Mouse (Mus musculus) lung, embryonic 15.5 days (tissue): ENCODE measurements around the gene Mtrr. TPM values are rescaled to one million over a fixed set of nuclear protein-coding genes. Genes with fewer than 3 reads are reported as not detected.
"Not testable (repeated sequence)": the region's sequence is repeated elsewhere in the genome, so short reads cannot be mapped to it uniquely, and the experiment has no call there.

Experiments
- ATAC-seq: fragments of 200-750 bp; cut with Nextera tagmentation; 2 replicates; pipeline ENCODE4 v1.8.0; 2017; ENCODE audit warnings: moderate number of reproducible peaks, borderline replicate concordance; ENCODE audit not compliant: low FRiP score, low TSS enrichment; ENCODE audit errors: extremely low read depth
- H3K27ac ChIP-seq: fragments of 300-500 bp; sonication (generic); 2 replicates; pipeline ENCODE4 v1.5.1; 2015; ENCODE audit warnings: moderate library complexity, mild to moderate bottlenecking, inconsistent platforms
- H3K27me3 ChIP-seq: fragments of 300-500 bp; sonication (generic); 2 replicates; pipeline ENCODE4 v1.6.1; 2015; ENCODE audit warnings: inconsistent platforms
- H3K36me3 ChIP-seq: fragments of 300-500 bp; sonication (generic); 2 replicates; pipeline ENCODE4 v1.6.1; 2015; ENCODE audit warnings: inconsistent platforms
- H3K4me1 ChIP-seq: fragments of 300-500 bp; sonication (generic); 2 replicates; pipeline ENCODE4 v1.6.1; 2015; ENCODE audit warnings: inconsistent platforms
- H3K4me2 ChIP-seq: fragments of 300-500 bp; sonication (generic); 2 replicates; pipeline ENCODE4 v1.6.1; 2015; ENCODE audit warnings: inconsistent platforms, mild to moderate bottlenecking, moderate library complexity
- H3K4me3 ChIP-seq: fragments of 300-500 bp; sonication (generic); 2 replicates; pipeline ENCODE4 v1.5.1; 2015; ENCODE audit warnings: mild to moderate bottlenecking, inconsistent platforms
- H3K9ac ChIP-seq: fragments of 300-500 bp; sonication (generic); 2 replicates; pipeline ENCODE4 v1.6.1; 2015; ENCODE audit warnings: inconsistent platforms
- H3K9me3 ChIP-seq: fragments of 300-500 bp; sonication (generic); 2 replicates; pipeline ENCODE4 v1.6.1; 2016; ENCODE audit warnings: inconsistent platforms
- WGBS: fragments of 180-500 bp; shearing (Covaris S2); methylation state at CpG from one replicate; pipeline ENCODE4 v1.1.7; 2015; 5-methylcytosine and 5-hydroxymethylcytosine counted together
- polyA plus RNA-seq: library from polyadenylated mRNA; unstranded; fragments of >200 nt; fragmentation: Nextera tagmentation; extraction: Ambion mirVana; gene quantifications from 2 replicates; pipeline ENCODE4 v1.2.1, GENCODE M21; 2015

Gene Mtrr
- polyA plus RNA-seq, 1 experiment from 2014 or later, result 23.3 TPM

DNA sequence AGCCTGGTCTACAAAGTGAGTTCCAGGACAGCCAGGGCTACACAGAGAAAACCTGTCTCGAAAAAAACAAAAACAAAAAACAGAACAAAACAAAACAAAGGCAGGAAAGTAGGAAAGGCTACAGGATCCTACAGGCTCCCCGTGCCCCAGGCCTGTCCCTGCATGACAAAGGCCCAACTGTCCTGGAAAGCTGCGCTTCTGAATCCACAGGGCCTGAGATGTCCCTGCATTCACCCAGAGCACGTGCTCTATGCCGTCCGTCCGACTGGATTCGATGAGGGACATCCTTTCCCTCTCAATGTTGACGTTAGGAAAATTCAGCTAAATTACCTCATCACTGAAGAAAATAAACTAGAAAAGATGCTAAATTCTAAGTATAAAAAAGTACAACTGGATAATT lies 13.8 kb downstream of the Mtrr start:
- H3K4me3 ChIP-seq, result no peak overlapping the region
- no peak overlapping the region for H3K4me2 ChIP-seq
- H3K4me1 ChIP-seq, result peaks cover 8% of the 10 kb centered on the region; the same call in 1 of the 2 replicates
- peaks cover 60% of the 10 kb centered on the region for H3K36me3 ChIP-seq
- 92% methylated on average over 9 of the region's 9 CpGs for WGBS
- ATAC-seq, result no peak
- no peak overlapping the region for H3K9ac ChIP-seq
- H3K27me3 ChIP-seq, result no peaks in the 10 kb centered on the region
- no peaks in the 10 kb centered on the region for H3K9me3 ChIP-seq
- H3K27ac ChIP-seq, result no peak overlapping the region

GRCm38 (mm10) chr13:68553391-68553790 lies 28.6 kb downstream of the Mtrr start:
- H3K4me3 ChIP-seq, ATAC-seq, H3K4me1 ChIP-seq, H3K4me2 ChIP-seq, H3K9me3 ChIP-seq, H3K36me3 ChIP-seq, H3K27ac ChIP-seq, H3K27me3 ChIP-seq, H3K9ac ChIP-seq: not testable (repeated sequence)
- 15% methylated on average over 4 of the region's 6 CpGs for WGBS

Other genes starting within 250 kb of the Mtrr start
- gene Fastkd3, start 85 bp upstream of the Mtrr start, polyA plus RNA-seq, result 34.7 and 36.0 TPM in 2 replicates
- gene 1700001L19Rik, start 15.3 kb upstream of the Mtrr start, polyA plus RNA-seq, result 1.6 and 2.1 TPM in 2 replicates